ENCODE assay signal across 8 mouse cellular contexts in genomic region chr14:8317194-8318097, GRCm38 (mm10). TPM values are rescaled to one million over a fixed set of nuclear protein-coding genes. Genes with fewer than 3 reads are reported as not detected.
DNase-seq lines count a peak whose midpoint lies in the region; ATAC-seq and TF ChIP-seq lines count a peak whose summit lies in the region.

Gene Fam107a, minus strand, starts transcription at chr14:8318023.

- no peak within 1 kb of the TSS for H3K27ac ChIP-seq in cerebellum, adult 2 months (ENCODE audit: insufficient read depth, low read length)
- H3K27ac ChIP-seq in lung, embryonic 16.5 days (ENCODE audit: low read length) = no peak within 1 kb of the TSS
- H3K27ac ChIP-seq in limb, embryonic 10.5 days = peak within 1 kb of the TSS; percentile 42; the same call in 1 of the 2 replicates

- 14% methylated on average over 41 of the region's 41 CpGs for WGBS in cerebellum, adult 2 months
- 8% methylated on average over 41 of the region's 41 CpGs for WGBS in lung, embryonic 16.5 days
- 9% methylated on average over 41 of the region's 41 CpGs for WGBS in limb, embryonic 10.5 days

- no peaks in the 10 kb centered on the region for H3K9me3 ChIP-seq in lung, embryonic 16.5 days (ENCODE audit: control insufficient read depth, low read length)
- no peaks in the 10 kb centered on the region for H3K9me3 ChIP-seq in limb, embryonic 10.5 days (replicated peaks)

- no peak within 1 kb of the TSS for H3K4me3 ChIP-seq in cerebellum, adult 2 months (replicated peaks; ENCODE audit: insufficient read depth, low read depth, low read length)
- peak within 1 kb of the TSS; percentile 29 for H3K4me3 ChIP-seq in lung, embryonic 16.5 days (ENCODE audit: low read length)
- H3K4me3 ChIP-seq in limb, embryonic 10.5 days = peak within 1 kb of the TSS; percentile 44

- H3K4me1 ChIP-seq in cerebellum, adult 2 months (ENCODE audit: control insufficient read depth, insufficient read depth, low read length) = no peaks in the 10 kb centered on the region
- peaks cover 12% of the 10 kb centered on the region for H3K4me1 ChIP-seq in lung, embryonic 16.5 days (replicated peaks; ENCODE audit: control insufficient read depth, insufficient read depth, low read length)
- peaks cover 37% of the 10 kb centered on the region for H3K4me1 ChIP-seq in limb, embryonic 10.5 days

- peak; percentile 37; the same call in 1 of the 2 replicates for ATAC-seq in lung, embryonic 16.5 days (ENCODE audit: low read depth)

- no peak within 1 kb of the TSS for H3K9ac ChIP-seq in lung, embryonic 16.5 days (ENCODE audit: low read length)

- no peak for TF ChIP-seq POLR2A in cerebellum, adult 2 months (IDR thresholded peaks at IDR 0.05; ENCODE audit: borderline replicate concordance, insufficient read depth, low read length)

- no peaks in the 10 kb centered on the region for H3K36me3 ChIP-seq in lung, embryonic 16.5 days (ENCODE audit: control insufficient read depth, insufficient read depth, low read length)
- no peaks in the 10 kb centered on the region for H3K36me3 ChIP-seq in limb, embryonic 10.5 days

- peaks cover 2% of the 10 kb centered on the region; the same call in 1 of the 2 replicates for H3K27me3 ChIP-seq in cerebellum, adult 2 months (ENCODE audit: control insufficient read depth, insufficient read depth, low read length)
- H3K27me3 ChIP-seq in lung, embryonic 16.5 days (ENCODE audit: control insufficient read depth, insufficient read depth, low read depth, low read length) = peaks cover 28% of the 10 kb centered on the region
- peaks cover 54% of the 10 kb centered on the region for H3K27me3 ChIP-seq in limb, embryonic 10.5 days (ENCODE audit: low read depth, poor library complexity, severe bottlenecking)

- no peak for DNase-seq in cerebellum, adult 2 months
- DNase-seq in cerebellum, adult 11 months = no peak
- no peak for DNase-seq in lung, adult 18-20 months
- DNase-seq in limb, embryonic 10.5 days (ENCODE audit: low spot score) = peak; percentile 51
- peak; percentile 37 for DNase-seq in retina, embryonic 14.5 days (ENCODE audit: low spot score)
- DNase-seq in spleen, postnatal 14 days (ENCODE audit: low spot score in 2 of 2) = no peak
- DNase-seq in MN1 (ENCODE audit: low spot score) = no peak

- peak within 1 kb of the TSS; percentile 49 for H3K4me2 ChIP-seq in lung, embryonic 16.5 days (ENCODE audit: low read depth, low read length)

- TF ChIP-seq CTCF in cerebellum, adult 2 months (IDR thresholded peaks at IDR 0.05; ENCODE audit: borderline replicate concordance, insufficient read depth, low read depth, low read length) = no peak

RNA-seq across cellular contexts. Expression of gene Fam107a, which starts in this region (rescaled TPM):
- 351 and 468 TPM in 2 replicates for polyA plus RNA-seq in cerebellum, adult 2 months (2012; rRNA removed)
- 0.40 and 0.58 TPM in 2 replicates for polyA plus RNA-seq in lung, embryonic 16.5 days (2015; fragmentation: Nextera tagmentation; extraction: Ambion mirVana)
- 0.33 and 0.96 TPM in 2 replicates for polyA plus RNA-seq in limb, embryonic 10.5 days (2016; fragmentation: Nextera tagmentation; extraction: Ambion mirVana)

Comparison
In these comparisons a context has a peak if more than half of its experiments do, and no peak if none do; other contexts are left out.
1. RNA of gene Fam107a (polyA plus RNA-seq): 351 to 468 TPM in cerebellum, adult 2 months; 0.33 to 0.96 TPM in limb, embryonic 10.5 days and 0.40 to 0.58 TPM in lung, embryonic 16.5 days; every median in the first group is over 100 times any median in the second.
2. Peak in ATAC-seq, H3K4me3 ChIP-seq and H3K4me2 ChIP-seq in lung, embryonic 16.5 days; RNA of the gene not detected or under 1 TPM.
3. Peak in DNase-seq, H3K4me3 ChIP-seq and H3K27ac ChIP-seq in limb, embryonic 10.5 days; RNA of the gene not detected or under 1 TPM.